Mouse (Mus musculus) heart, adult 11 months (tissue): ENCODE measurements around the gene Olfr469.
"Not testable (repeated sequence)": the region's sequence is repeated elsewhere in the genome, so short reads cannot be mapped to it uniquely, and the experiment has no call there.

ENCODE experiments used
- DNase-seq: peaks from one replicate; pipeline ENCODE4 v3.0.0; 2022

Olfr469 gene

DNA sequence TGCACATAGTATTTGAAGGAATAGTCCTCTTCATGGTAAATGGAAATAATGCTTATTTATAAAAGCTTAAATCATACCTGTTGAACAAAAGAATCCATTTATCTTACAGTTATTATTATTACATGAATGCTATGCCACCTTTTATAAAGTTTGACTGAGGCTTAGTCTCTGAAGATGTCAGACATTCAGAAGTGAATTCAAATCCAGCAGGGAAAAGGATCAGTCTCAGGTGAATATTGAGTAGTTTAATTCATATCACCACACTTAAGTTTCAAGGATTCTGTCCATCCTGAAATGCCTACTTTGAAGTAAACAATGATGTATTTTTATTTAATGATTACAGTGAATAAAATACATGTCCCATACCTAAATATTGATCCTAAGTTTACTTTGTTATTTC is at the start of gene Olfr469:
TSS of gene Olfr469 (minus strand) at position 101 of the 400 bp plus-strand sequence.
- DNase-seq: not testable (repeated sequence)

GRCm38 (mm10) chr7:107847390-107847789 is 22.0 kb upstream of the Olfr469 start, which contains the start of gene Olfr470:
Gene Olfr470, minus strand, starts transcription at chr7:107847490.
- DNase-seq: not testable (repeated sequence)

DNA sequence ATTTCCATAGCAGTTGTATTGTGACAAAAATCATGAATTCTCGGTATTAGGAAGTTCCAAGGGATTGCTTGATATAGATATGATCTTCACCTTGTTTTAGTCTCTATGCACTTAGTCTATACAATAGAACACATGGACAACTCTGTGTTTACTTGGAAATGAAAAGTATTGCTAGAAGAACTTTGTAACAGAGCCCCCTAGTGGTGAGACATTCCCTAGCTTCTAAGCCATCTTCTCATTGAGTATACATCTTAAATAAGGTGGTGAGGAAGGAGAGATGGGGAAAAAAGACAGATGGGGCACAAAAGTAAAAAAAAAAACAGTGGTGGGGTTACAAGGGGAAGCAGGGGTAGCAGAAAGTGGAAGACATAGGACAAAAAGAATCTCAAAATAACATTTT is 16.4 kb upstream of the Olfr469 start:
- no peak for DNase-seq

GRCm38 (mm10) chr7:107823867-107824266 is 1.5 kb downstream of the Olfr469 start:
- not testable (repeated sequence) for DNase-seq

GRCm38 (mm10) chr7:107819442-107819841 is 5.9 kb downstream of the Olfr469 start:
- no peak for DNase-seq

DNA sequence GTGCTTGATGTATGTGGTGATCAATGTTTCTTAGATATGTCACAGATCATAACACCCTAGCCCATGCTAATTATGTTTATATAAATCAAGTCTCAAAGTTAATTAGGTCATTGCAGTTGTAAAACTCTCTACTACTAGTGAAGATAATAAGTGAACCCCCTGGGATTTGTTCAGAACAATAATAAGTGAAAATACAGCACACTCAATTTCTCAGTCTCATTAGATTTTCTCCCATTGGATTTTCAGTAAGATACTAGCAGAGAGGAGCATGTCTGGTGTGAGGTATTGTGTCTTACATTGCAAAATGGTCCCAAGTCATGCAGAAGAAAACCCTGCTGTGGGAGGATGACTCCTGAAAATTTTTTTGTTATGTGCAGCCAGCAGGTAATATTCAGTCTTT is 13.4 kb downstream of the Olfr469 start, which contains the start of gene Olfr467:
TSS of gene Olfr467 (plus strand) at position 301 of the 400 bp plus-strand sequence.
- DNase-seq: no peak

GRCm38 (mm10) chr7:107802138-107802537 is 23.2 kb downstream of the Olfr469 start:
- no peak for DNase-seq

GRCm38 (mm10) chr7:107801108-107801507 is 24.2 kb downstream of the Olfr469 start, which contains the start of gene Ovch2:
Gene Ovch2, minus strand, starts transcription at chr7:107801208.
- DNase-seq: no peak

DNA sequence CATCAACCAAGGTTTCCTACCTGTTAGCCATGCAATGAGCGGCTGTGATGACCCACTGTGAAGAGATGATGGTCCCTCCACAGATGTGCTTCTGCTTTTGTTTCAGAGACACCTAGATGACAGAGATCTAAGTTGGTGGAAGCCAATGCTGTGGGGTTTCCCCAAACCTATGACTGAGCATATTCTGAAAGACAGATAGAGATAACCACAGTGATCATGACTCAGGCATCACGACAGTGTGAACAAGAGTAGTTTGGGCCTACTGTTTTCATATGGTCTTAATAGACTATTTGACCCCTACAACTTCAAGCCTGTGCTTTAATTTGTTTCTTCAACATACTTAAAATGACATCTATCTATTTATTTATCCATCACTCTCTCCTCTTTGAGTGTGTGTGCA is 28.8 kb downstream of the Olfr469 start:
- no peak for DNase-seq

- no peak for DNase-seq
These were observed 37.2 kb downstream of the Olfr469 start for GRCm38 (mm10) chr7:107787977-107788620.

- no peak for DNase-seq
These were observed 45.7 kb downstream of the Olfr469 start for GRCm38 (mm10) chr7:107779611-107780010.

GRCm38 (mm10) chr7:107778216-107778615 is 47.1 kb downstream of the Olfr469 start:
- no peak for DNase-seq

DNA sequence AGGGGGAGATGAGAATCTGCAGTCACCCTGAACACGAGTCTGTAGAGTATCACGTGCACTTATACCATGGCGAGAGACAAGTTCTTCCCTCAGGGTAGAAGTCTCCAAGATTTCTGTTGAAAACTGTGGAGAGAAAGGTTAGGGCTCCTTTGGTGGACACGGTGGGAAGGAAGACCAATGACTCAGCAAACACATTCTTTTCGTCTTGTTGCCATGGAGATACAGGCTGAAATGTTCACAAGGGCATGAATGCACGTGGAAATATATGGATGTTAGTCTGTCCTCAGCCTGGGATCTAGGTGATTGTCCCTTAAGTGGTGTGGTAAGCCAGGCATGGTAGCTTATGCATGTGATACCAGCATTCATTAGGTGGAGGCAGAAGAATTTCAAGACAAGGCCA is 54.5 kb downstream of the Olfr469 start:
- DNase-seq: peak; percentile 33
